Mouse (Mus musculus): Measurements from ENCODE around the gene Ttn. TPM values are rescaled to one million over a fixed set of nuclear protein-coding genes. Genes with fewer than 3 reads are reported as not detected.

Gene Ttn
- polyA plus RNA-seq, 1 experiment = under 0.01 TPM

DNA sequence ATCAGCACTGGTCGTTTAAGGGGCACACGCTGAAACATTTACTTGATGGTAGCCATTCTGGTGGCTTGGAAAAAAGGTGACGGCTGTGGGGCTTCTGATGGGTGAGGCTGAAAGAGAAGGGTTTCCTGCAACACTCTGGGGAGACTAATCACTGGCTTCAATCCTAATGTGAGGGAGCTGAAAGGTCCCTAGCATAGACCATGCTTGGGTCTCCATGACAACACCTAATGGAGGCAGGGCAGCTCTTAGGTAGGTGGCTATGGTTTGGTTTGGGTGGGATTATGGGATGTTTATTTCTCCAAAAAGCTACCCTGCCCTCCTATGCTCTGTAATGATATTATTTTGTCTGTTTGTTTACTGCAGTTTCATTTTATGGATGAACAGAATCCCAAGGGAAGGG is 326.9 kb downstream of the Ttn start:
- no peaks in the 10 kb centered on the region for H3K36me3 ChIP-seq (ENCODE audit: control insufficient read depth)
- H3K9me3 ChIP-seq (ENCODE audit: control insufficient read depth, low read length) = no peaks in the 10 kb centered on the region; the same call in 1 of the 2 replicates
- H3K27me3 ChIP-seq (ENCODE audit: control insufficient read depth) = no peaks in the 10 kb centered on the region; the same call in 1 of the 2 replicates
- no peak overlapping the region for H3K4me3 ChIP-seq (replicated peaks)
- TF ChIP-seq GATA1 (IDR thresholded peaks at IDR 0.05; ENCODE audit: low read length) (no peak), TAL1 (IDR thresholded peaks at IDR 0.05; ENCODE audit: low read length) (no peak)
- no peaks in the 10 kb centered on the region for H3K4me1 ChIP-seq (ENCODE audit: control insufficient read depth)

DNA sequence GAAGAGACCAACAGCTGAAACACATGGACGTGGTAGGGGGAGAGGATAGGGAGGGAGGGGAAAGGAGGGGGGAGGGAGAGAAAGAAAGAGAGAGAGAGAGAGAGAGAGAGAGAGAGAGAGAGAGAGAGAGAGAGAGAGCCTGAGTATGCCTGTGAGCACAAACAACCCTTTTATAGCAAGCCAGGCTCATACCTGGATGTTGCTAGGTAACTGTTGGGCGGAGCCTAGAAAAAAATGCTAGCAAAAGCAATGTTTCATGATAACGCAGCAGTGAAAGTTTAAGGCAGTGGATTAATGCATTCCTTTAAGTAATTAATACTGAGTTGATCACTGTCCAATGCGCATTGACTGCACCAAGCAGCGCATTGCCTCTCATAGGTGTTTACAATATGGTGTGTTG is 327.7 kb downstream of the Ttn start:
- no peaks in the 10 kb centered on the region; the same call in 1 of the 2 replicates for H3K9me3 ChIP-seq (ENCODE audit: control insufficient read depth, low read length)
- H3K4me1 ChIP-seq (ENCODE audit: control insufficient read depth) = no peaks in the 10 kb centered on the region
- TF ChIP-seq GATA1 (IDR thresholded peaks at IDR 0.05; ENCODE audit: low read length) = no peak
- no peak for TF ChIP-seq TAL1 (IDR thresholded peaks at IDR 0.05; ENCODE audit: low read length)
- H3K36me3 ChIP-seq (ENCODE audit: control insufficient read depth) = no peaks in the 10 kb centered on the region
- no peak overlapping the region for H3K4me3 ChIP-seq (replicated peaks)
- no peaks in the 10 kb centered on the region; the same call in 1 of the 2 replicates for H3K27me3 ChIP-seq (ENCODE audit: control insufficient read depth)

Other genes starting within 250 kb of the Ttn start
- 0.01 and 0.15 TPM in 2 replicates for gene Ccdc141, start 188.1 kb upstream of the Ttn start, polyA plus RNA-seq (2012)